Mouse (Mus musculus): Measurements from ENCODE around the gene Srcin1.

The Srcin1 gene

DNA sequence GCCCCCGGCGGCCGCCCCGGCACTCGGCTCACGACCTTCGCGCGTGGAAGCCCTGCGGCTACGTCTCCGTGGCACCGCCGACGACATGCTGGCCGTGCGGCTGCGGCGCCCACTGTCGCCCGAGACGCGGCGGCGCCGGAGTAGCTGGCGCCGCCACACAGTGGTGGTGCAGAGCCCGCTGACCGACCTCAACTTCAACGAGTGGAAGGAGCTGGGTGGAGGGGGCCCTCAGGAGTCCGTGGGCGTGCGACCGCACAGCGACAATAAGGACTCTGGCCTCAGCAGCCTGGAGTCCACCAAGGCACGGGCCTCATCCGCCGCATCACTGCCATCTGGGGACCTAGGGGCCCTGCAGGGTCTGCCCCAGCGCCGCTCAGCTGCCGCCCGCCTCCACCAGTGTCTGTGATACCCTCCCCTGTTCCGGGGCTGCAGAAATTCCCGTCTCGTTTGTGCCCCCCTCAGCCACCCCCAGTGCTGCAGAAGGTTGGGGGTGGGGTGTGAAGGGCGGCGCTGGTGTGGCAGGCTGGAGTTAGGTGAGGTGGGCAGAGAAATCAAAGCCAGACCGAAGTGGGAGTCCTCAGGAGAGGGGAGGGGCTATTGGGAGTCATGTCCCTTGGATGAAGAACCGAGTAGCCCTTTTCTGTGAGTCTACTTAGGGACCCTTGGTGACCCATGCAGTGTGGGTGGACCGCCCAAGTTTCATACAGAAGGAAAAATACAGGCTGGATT lies 75.1 kb downstream of the Srcin1 start:
- DNase-seq, result peak; percentile 56

DNA sequence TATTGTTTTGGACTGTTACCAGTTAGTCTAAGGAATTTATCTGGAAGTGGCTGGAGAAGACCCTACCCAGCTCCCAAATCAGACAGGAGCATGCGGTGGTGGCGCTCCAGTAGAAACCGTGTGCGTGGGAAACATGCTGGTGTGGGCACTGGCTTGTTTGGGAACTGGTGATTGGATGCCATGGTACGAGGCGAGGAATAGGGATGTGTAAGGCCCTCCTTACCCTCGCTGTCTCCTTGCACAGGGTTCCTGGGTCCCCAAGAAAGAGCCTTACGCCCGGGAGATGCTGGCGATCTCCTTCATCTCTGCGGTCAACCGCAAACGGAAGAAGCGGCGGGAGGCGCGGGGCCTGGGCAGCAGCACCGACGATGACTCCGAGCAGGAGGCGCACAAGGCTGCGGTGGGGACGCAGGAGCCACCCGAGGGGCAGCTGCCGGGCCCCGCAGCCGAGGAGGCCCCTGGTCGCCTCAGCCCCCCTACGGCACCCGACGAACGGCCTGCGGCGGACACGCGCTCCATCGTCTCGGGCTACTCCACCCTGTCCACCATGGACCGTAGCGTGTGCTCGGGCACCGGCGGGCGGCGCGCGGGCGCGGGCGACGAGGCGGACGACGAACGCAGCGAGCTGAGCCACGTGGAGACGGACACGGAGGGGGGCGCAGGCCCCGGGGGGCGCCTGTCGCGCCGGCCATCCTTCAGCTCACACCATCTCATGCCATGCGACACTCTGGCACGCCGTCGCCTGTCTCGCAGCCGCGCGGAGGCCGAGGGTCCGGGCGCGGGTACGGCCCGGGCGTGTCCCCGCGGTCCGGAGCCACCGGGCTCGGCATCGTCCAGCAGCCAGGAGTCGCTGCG lies 75.9 kb downstream of the Srcin1 start, which contains the start of gene 4933428G20Rik:
4933428G20Rik (minus strand) TSS at position 476 of the 855 bp plus-strand sequence.
- DNase-seq, result peak; percentile 53

DNA sequence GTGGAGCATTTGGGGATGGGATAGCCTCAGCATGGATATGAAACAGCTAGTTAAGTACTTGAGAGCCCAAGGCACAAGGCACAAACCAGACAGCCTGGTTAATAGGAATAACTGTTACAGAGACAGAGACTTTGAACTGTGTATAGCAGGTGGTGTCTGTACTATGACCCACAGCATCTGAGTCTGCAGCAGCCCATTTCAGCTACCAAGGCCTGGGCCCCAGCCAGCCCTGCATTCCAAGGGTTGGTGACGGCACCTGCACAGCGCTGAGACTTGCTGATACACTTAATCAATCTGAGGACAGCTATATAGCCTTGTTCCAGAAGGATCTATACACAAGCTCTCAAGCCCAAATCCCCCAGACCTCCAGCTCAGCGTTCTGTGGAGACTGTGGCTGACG lies 78.4 kb downstream of the Srcin1 start:
- DNase-seq, result no peak

DNA sequence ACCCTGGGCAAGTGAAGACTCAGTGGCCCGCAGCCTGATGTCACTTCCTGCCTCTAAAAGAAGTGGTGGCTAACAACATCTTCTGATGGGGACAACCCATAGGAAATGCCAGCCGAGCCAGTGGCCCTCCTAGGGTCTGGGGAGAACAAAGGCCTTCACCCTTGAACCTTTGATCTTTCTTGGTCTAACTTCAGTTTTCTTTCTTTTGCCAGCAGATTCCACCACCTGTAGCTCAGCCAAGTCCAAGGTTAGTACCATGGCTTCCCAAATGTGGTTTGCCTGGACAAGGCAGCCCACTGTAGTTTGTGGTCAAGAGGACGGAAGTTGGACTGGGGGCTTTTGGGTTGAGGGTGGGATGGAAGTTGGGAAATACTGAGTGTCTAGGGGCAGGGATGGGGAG lies 83.2 kb downstream of the Srcin1 start:
- no peak for DNase-seq

DNA sequence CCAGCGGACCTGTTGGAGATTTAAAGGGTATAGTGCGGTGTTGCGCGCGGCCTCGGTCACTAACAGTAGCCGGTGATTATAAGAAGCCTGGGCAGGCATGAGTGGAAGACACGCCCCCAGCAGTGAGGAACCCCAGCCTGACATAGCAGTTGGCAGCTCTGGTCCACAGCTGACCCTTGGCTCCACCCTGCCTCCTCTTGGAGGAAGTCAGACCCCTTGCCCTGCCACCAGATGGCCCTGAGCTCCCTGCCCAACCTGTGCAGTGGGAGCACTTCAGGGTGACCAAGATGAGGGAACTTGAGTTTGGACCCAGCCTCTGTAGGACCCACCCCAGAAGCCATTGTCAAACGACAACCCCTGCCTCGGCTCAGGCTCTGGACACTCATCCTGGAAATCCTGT lies 84.3 kb downstream of the Srcin1 start:
- DNase-seq, result no peak

DNA sequence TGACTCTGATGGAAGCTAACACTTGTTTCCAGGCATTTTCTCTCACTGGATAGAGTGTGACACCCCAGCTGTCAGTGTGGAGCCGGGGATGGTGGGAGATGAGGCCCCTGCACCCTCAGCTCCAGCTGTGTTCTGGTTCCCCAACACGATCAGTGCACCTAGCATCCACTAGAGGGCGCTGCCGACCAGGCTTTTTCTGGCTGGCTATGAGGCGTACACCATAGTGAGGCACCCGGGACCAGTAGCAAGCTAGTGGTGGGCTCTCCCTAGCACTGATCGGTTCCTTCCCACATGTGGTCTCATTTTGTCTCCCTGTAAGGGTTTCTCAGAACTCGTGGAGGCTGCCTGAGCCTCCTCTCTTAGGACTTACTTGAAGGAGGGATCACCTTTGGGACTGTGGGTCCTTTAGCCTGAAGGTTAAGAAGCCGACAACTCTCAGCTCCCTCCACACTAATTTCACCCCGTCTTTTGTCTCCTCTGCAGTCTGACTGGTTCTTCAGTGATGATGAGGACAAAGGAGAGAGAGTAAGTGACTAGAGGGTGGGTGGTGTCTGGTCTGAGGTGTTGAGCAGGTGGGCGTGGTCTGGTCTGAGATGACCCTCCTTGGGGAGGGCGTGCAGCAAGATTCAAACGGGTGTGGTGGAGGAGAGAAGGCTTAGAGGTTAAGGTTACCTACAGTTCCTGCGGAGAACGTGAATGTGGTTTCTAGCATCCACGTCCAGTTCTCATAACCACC lies 86.2 kb downstream of the Srcin1 start:
- peak; percentile 87 for DNase-seq

GRCm38 (mm10) chr11:97487656-97488055 lies 88.3 kb downstream of the Srcin1 start:
- DNase-seq, result no peak

DNA sequence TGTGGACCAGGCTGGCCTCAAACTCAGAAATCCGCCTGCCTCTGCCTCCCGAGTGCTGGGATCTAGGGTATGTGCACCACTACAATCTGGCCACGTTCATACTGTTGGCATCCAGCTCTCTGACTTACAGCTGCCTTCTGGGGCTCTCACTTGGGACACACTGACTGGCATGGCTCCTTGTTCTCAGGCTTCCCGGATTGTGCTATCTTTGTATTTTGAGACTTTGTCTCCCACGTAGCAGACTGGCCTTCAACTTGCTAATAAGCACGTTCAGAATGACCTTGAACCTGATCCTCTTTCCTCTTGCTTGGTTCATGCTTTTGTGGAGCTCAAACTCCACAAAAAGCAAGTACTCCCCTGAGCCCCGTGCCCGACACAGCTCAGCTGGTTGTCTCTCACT lies 90.3 kb downstream of the Srcin1 start:
- DNase-seq, result no peak

- no peak for DNase-seq
Observed at GRCm38 (mm10) chr11:97479824-97480223, 96.2 kb downstream of the Srcin1 start.

DNA sequence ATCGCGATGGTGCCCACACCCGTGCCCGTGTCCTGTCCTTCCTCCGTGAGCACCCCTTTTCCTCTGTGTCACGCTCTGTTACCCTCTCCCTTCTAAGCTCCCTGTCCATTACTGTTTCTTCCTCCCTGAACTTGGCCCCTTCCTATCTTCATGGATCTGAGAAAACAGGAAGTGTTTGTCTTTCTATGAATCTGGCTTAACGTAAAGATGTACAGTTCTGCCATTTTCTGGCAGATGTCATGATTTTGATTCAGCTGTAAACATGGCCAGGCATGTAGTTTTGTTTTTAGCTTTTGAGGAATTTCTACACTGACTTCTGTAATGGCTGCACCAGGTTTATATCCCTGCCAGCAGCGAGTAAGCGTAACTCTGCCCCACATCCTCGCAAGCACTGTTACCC lies 96.9 kb downstream of the Srcin1 start:
- DNase-seq, result no peak

- no peak for DNase-seq
Observed at GRCm38 (mm10) chr11:97478345-97478744, 97.6 kb downstream of the Srcin1 start.

DNA sequence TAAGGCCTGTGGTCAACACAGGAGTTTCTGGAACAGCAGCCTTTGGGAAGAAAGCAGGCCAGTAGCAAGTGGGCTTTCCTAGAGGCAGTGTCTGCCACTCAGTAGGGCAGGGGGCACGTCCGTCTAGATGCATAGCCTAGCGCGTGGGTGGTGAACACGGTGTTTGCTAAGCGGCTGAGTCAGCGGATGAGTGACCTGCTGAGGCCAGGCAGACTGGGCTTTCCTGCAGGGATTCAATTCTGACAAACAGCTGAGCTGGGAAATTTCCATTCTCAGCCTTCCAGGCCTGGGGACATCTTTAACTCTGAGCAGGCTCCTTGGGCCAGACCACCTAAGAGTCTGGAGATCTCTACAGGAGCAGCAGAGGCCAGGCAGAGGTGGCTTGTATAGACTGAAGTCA lies 98.6 kb downstream of the Srcin1 start:
- DNase-seq, result no peak

- peak; percentile 89 for DNase-seq
Observed at GRCm38 (mm10) chr11:97476334-97477095, 99.5 kb downstream of the Srcin1 start.

- no peak for DNase-seq
Observed at GRCm38 (mm10) chr11:97471276-97471675, 104.7 kb downstream of the Srcin1 start.

- DNase-seq, result no peak
Observed at GRCm38 (mm10) chr11:97469828-97470227, 106.2 kb downstream of the Srcin1 start.

- DNase-seq, result peak; percentile 91
Observed at GRCm38 (mm10) chr11:97468639-97469287, 107.2 kb downstream of the Srcin1 start.

GRCm38 (mm10) chr11:97466444-97467160 lies 109.4 kb downstream of the Srcin1 start:
- no peak for DNase-seq

- no peak for DNase-seq
Observed at GRCm38 (mm10) chr11:97465957-97466356, 110.0 kb downstream of the Srcin1 start.

DNA sequence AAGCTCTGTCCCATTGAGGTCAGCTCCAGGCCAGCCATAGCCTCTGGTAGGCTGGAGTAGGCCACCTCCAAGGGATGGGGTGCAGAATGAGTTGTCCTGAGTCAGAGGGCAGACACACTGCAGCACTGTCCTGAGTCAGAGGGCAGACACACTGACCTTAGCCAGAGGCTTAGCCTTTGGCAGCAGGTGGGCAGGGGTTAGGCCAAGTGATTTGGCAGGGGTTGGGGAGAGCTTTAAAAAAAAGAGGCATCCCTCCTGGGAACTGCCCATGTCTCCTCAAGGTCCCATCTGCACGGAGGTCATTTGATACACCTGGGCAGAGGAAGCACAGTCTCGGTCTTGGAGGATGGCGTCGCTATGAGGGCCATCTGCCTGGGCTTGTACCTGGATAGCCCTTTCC lies 112.0 kb downstream of the Srcin1 start:
- no peak for DNase-seq

GRCm38 (mm10) chr11:97463166-97463565 lies 112.8 kb downstream of the Srcin1 start:
- DNase-seq, result no peak

DNA sequence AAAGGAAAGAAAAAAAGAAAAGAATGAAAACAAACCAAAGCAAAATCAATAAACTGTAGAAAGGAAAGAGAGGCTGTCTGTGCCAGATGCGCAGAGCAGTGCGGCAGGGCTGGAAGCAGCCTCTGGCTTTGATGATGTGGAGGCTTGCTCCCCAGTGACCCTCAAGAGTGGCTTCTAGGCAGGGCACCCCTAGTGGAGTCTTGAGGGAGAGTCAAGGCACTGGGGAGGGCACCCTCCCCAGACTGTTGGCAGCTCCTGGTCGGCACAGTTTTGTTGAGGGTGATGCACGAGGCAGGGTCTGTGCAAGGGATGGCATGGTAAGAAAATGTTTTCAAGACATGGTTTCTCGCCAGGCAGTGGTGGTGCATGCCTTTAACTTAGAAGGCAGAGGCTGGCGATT lies 113.4 kb downstream of the Srcin1 start:
- DNase-seq, result no peak

Measured in retina, postnatal 1 day (tissue).